Mouse (Mus musculus) adrenal gland, adult 2 months (tissue): Measurements from ENCODE around the gene Fbxo46. TPM values are rescaled to one million over a fixed set of nuclear protein-coding genes. Genes with fewer than 3 reads are reported as not detected.

ENCODE experiments used
- DNase-seq: peaks from one replicate; pipeline ENCODE4 v3.0.0; 2021
- polyA plus RNA-seq: library from polyadenylated mRNA; depleted of rRNA; stranded (reverse); fragments of >200 nt; gene quantifications from 2 replicates; pipeline ENCODE4 v1.2.3, GENCODE M21; 2012
- total RNA-seq, 2 experiments: library from RNA; stranded (reverse); gene quantifications; 2 replicates each; pipeline ENCODE4 v1.2.3; 2021

Gene Fbxo46
- total and polyA plus RNA-seq, 3 experiments: 11.9 to 13.5 (median 12.8) TPM

DNA sequence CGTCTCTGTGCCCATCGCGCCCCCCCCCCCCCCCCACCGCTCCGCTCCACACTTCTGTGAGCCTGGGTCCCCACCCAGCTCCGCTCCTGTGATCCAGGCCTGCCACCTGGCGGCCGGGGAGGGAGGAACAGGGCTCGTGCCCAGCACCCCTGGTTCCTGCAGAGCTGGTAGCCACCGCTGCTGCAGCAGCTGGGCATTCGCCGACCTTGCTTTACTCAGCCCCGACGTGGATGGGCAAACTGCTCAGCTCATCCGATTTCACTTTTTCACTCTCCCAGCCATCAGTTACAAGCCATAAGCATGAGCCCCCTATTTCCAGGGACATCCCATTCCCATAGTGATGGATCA is 26.5 kb upstream of the Fbxo46 start:
- peak; percentile 94 for DNase-seq

DNA sequence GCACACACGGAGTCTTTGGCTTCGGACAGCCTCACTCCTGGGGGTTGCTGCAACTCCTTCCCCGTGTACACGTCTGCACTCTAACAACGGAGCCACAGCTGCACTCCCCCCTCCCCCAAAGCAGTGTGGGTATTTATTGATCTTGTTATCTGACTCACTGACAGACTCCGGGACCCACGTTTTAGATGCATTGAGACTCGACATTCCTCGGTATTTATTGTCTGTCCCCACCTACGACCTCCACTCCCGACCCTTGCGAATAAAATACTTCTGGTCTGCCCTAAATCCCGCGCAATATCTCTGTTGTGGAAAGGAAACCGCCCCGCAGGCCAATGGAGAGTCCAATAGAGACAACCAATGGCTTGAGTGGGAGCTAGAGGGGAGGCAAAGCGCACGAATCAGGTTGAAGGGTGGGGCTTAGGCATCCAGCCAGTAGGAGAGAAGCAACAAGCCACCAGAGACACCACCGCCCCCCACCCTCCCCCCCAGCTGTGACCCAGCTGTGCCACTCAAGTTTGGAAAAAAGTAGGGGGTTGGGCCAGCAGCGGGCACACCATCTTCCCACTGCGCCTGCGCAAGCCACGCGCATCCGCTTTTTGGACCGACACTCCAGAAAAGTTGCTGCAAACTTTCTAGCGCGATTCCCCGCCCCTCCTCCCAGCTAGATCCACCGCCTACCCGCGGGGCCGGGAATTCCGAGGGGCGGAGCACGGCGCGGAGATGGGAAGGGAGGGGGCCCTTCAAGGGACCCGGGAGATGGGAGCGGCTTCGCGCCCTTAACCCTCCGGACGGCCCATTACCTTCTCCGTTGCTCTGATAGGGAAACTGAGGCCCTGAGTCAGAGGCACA is 25.9 kb upstream of the Fbxo46 start:
- peak; percentile 99 for DNase-seq

DNA sequence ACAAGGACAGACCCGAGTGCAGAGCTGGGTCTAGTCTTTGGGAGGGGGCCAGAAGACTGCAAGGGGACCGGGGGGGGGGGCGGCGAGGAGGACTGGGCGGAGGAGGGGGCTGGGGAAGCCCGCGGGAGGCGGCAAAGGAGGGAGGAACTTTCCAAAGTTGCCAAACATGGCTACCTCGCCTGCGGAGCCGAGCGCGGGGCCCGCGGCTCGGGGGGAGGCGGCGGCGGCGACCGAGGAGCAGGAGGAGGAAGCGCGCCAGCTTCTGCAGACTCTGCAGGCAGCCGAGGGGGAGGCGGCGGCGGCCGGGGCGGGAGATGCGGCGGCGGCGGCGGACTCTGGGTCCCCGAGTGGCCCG is 25.2 kb upstream of the Fbxo46 start, which contains the start of gene Six5:
Six5 (plus strand) TSS at position 124 of the 355 bp plus-strand sequence.
- peak; percentile 78 for DNase-seq

DNA sequence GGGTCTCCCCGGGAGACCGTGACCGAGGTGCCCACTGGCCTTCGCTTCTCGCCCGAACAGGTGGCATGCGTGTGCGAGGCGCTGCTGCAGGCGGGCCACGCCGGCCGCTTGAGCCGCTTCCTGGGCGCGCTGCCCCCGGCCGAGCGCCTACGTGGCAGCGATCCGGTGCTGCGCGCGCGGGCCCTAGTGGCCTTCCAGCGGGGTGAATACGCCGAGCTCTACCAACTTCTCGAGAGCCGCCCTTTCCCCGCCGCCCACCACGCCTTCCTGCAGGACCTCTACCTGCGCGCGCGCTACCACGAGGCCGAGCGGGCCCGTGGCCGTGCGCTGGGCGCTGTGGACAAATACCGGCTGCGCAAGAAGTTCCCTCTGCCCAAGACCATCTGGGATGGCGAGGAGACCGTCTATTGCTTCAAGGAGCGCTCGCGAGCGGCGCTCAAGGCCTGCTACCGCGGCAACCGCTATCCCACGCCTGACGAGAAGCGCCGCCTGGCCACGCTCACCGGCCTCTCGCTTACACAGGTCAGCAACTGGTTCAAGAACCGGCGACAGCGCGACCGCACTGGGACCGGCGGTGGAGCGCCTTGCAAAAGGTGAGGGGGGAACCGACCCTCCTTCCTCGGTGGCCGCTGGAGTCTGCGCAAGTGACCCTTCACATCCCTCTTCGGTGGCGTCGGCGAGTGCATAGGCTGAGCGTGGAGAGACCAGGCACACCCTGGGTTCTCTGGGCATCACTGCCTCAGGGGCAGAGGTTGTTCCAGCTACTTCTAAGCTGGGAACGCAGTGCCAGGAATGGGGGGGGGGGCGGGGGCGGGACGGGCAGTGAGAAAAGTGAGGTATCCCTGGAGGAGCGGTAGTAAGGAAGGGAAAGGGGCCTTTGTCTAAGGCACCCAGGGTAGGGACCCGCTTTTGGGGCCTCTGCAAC is 24.6 kb upstream of the Fbxo46 start:
- DNase-seq: peak; percentile 83

DNA sequence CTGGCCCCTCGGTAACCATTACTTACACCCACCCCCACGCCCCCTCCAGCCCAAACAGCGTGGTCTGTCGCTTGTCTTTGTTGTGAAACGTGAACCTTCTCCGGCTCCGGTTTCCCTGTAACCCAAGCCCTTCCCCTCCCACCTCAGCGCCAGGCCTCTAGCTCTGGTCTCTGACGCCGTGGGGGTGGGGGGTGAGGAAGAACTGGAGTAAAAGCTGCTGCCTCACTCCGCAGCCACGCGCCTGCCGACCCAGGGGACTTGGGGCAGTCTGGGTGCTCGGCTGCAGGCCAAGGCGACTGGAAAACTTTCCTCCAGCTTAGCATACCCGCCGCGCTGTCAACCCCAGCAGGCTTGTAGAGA is 23.9 kb upstream of the Fbxo46 start:
- peak; percentile 84 for DNase-seq

DNA sequence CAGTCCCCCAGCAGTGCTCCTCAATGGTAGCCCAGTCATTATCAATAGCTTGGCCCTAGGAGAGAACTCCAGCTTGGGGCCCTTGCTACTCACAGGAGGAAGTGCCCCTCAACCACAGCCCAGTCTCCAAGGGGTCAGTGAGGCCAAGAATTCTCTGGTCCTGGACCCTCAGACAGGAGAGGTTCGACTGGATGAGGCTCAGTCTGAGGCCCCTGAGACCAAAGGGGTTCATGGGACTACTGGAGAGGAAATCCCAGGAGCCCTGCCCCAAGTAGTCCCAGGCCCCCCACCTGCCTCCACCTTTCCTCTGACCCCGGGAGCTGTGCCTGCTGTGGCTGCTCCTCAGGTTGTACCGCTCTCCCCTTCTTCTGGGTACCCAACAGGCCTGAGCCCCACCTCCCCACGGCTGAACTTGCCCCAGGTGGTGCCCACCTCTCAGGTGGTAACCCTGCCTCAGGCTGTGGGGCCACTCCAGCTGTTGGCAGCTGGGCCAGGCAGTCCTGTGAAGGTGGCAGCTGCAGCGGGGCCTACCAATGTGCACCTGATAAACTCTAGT is 23.2 kb upstream of the Fbxo46 start:
- peak; percentile 17 for DNase-seq

DNA sequence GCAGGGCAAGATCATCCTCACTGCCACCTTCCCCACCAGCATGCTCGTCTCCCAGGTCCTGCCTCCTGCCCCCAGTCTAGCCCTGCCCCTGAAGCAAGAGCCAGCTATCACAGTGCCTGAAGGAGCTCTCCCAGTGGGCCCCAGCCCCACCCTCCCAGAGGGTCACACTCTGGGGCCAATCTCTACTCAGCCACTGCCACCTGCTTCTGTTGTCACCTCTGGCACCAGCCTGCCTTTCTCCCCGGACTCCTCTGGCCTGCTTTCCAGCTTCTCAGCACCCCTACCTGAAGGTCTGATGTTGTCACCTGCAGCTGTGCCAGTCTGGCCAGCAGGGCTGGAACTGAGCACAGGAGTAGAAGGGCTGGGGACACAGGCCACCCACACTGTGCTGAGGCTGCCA is 22.4 kb upstream of the Fbxo46 start:
- no peak for DNase-seq

DNA sequence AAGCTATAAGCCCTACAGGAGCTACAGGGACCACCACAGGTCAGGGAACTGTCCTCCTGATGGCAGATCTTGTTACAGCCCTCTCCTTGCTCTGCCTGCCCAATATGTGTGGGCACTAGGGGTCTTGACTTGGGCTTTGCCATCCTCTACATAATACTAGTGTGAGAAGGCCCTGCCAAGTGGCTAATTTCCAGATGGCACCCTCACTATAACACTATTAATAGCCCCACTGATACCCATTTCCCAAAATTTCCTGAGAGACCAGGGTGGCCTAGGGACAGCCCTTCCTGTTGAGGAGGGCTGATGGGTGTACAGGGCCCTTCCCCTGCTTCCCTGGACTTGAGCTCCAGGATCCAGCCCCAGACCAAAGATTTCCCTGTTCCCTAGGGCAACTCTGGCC is 21.8 kb upstream of the Fbxo46 start:
- DNase-seq: no peak

DNA sequence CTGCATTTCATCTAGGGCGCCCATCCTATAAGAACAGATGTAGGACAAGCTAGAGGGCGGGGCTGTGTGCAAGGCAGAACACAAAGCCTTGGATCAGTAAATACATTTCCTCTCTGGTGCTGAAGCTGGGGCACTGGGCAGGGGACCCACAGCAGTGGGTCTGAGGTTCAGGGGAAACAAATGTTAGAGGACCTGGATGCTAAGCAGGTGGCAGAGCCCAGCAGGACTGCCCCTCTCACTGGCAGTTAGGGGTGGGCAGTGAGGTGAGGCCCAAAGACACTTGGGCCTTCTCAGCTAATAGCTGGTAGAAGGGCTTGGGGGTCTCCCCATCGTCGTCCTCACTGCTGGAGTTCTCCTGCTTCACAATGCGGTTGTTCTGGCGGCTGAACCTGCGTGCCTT is 20.8 kb upstream of the Fbxo46 start:
- no peak for DNase-seq

DNA sequence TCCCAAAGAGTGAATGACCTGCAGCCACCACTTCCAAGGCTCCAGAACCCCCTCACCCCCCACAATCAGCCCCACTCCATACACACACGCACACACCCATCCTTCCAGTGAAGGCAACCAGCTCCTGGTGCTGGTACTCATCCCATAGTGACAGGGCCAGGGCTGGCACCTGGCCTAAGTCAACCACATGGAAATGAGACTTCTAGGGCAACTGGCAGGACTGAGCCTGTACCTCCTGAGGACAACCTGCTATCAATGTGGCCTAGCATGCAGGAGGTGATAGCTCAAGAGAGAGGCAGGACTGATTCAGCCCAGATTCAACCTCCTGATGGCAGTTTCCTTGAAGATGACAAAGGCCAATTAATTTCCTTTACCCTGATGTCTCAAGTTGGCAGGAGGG is 19.4 kb upstream of the Fbxo46 start:
- no peak for DNase-seq

DNA sequence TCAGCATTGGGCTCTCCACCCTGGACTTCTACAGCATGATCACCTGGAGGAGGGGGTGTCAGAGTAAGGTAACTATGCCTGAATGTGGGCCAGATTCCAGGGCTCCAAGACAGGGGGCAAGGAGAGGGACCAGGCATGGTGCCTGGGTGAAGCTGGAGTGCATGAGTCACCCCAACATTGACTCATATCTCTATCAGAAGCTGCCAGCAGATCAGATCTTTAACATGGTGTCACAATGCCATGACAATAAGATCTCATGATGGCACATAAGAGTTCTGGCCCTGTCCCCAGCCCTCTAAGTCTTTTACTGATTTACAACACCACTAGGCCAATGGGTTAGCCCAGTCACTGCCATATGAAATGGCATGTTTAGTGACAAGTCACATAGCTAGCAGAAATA is 15.9 kb upstream of the Fbxo46 start:
- peak; percentile 56 for DNase-seq

DNA sequence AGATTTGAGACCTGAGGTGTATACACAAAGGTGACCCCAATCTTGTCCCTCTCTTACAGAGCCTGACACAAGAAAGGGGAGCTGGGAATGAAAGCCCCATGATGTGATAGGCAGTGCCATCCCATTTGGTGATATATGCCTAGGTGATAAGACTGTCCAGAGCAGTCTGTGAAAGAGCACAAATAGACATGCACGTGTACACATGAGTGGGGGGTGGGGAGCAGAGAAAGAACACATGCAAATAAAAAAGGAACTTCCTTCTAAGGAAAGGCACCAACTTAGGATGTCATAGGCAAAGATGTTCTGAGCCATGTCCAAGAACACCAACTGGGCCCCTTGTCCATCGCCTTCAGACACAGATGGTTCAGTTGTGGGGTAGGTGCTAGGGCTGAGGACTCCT is 15.2 kb upstream of the Fbxo46 start:
- no peak for DNase-seq

DNA sequence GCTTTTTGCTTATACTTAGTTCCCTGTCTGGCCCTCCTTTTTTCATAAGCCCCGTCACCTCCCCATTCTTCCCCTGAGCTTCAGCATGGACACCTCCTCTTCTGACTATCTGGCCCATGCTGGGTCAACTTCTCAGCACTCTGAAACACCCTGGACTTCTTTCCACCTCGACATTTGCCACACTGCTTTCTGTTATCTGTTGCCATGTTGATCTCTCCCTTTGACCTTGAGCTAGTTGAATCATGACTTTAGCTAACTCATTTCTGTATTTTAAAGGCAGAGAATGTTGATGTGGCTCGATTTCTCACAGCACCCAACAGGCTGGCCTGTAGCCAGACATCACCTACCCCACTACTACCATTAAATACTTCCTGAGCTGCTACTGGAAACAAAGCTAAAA is 12.2 kb upstream of the Fbxo46 start:
- DNase-seq: peak; percentile 55

DNA sequence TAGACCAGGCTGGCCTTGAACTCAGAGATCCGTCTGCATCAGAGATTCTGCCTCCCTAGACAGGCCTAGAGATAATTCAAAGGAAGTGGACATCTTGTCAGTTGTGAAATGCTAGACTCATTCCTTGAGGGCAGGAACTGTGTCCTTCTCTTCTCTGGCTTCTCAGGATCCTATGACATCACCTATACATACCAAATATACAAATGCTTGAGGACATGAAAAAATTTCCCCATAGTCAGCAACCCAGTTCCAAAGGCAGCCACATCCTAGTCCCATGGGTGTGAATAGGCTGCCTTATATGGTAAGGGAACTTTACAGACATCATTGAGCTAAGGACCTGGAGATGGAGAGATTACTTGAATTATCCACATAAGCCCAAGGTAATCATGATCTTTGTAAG is 10.1 kb upstream of the Fbxo46 start:
- DNase-seq: no peak

DNA sequence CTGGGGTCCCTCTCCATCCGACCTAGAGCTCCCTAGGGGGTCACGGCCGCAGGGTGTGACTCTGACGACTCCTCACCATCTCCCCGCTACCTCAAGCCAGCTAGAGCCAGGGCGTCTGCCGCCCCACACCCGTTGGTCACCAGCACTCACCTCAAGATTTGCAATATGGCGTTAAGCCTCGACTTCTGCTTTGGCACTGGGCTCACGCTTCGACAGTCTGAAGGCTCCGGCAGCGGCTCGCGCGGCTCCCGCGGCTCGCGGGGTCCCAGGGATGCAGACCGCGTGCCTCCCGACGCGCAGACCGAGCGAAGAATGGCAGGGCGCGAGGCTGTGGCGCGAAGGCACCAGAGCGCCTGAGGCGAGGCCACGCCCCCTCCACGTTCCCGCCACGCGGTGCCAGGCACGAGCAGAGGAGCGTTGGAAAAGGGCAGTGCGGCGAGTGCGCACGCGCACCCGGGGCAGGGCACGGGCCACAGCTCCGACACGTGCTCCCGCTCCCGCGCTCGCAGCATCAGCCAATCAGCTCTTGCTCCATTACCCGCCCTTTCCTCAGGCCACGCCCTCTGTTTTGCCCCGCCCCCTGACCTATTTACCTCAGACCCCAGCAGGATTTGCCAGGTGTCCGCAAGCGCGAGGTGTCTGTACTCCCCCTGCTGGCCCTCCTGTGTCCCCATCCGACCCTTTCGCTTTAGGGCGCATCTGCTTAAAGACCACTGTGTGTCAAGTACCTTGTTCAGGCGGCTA is 1.5 kb upstream of the Fbxo46 start, which contains the start of gene Gm4969:
Gm4969 (minus strand) TSS at position 341 of the 744 bp plus-strand sequence.
- DNase-seq: peak; percentile 68

DNA sequence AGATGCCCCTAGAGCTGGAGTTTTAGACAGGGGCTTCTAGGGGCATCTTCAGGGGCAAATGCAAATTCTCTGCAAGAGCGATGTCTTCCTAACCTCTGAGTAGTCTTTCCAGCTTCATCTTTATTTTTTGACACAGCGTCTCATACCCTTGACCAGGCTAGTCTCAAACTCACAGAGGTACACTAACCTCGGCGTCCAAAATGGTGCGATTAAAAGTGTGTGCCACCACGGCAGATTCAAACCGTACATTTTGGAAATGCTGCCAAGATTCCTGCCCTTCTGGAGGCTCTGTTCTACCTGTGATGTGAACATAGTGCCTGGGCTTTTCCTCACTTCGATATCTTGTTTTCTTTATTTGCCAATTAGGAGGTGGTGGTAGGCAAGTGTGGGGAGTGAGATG is 576 bp upstream of the Fbxo46 start:
- DNase-seq: no peak

DNA sequence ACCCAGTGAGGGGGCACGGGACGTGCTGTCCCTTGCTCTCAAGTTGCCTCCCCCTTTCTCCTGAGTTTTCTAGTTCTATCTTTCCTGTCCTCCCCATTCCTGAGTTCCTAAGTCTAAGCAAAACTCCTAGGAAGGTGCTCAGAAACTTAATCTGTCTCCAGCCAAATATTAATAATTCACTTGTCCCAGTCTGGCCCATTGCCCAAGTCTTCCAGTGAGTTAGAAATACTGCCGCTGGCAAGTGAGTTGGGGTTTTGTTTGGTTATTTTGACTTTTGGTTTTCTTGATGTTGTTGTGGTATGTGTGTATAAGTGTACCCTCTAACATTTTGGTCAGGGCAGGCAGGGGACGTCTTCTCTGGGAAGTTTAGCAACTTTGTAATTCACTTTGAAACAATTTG is 2.0 kb downstream of the Fbxo46 start:
- DNase-seq: no peak

DNA sequence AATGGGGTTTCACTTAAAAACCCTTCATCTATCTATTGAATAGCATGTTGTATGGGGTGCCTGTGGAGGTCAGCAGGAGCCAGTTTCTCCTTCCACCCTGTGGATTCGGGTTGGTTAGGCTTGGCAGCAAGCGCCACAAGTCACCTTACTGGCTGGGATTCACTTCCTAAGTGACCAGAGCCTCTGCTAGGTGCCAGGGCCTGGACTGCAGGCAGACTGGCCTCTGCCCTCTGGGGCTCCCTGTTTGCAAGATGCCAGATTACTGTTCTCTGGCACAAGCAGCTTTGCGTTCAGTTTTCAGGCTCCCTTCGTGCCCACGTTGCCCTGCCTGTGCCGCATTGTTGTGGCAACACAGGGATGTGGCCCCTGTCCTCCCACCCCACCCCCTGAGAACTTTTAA is 5.1 kb downstream of the Fbxo46 start:
- DNase-seq: no peak

DNA sequence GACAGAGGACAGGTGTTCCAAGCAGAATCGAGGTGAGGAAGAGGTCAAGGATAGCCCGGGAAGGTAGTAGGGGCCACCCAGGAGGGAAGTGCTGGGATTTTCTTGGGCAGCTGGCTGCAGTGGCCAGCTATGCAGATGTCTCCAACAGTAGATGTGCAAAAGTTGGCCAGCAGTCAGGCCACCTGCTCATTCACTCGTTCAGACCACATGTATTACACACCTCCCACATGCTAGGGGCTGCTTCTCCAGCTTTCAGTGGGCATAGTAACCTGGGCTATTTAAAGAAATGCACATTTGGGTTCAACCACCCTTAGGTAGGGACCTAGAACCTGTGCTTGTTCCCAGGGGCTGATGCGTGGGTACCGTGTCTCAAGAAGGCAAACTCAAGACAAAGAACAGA is 8.1 kb downstream of the Fbxo46 start:
- DNase-seq: no peak

DNA sequence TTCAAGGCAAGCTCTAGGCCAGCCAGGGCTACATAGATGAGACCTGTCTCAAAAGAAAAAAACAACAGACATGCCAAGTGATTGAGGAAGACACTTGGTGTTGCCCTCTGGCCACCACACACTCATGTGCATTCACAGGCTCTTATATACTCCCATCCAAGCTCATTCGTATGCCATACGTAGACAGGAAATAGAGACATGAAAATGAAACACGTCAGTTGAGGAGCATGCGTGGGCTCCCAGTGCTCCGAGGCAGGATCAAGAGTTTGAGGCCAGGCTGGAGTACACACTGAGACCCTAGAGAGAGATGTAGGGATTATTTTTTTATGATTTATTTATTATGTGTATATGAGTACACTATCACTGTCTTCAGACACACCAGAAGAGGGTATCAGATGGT is 9.7 kb downstream of the Fbxo46 start:
- DNase-seq: no peak

DNA sequence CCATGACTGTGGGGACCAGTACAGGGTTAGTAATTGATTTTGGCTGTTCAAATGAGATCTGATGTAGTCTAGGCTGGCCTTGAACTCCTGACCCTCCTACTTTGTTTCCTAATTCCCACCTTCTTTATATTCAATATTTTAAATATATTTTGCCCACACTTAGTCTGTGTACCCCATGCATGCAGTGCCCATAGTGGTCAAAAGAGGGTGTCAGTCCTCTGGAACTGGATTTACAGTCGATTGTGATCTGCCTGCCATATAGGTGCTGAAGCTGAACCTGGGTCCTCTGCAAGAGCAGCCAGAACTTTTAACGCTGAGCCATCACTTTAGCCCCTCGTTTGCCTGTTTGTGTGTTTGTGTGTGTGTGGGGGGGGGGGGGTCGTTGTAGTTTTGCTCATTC is 11.0 kb downstream of the Fbxo46 start:
- no peak for DNase-seq

DNA sequence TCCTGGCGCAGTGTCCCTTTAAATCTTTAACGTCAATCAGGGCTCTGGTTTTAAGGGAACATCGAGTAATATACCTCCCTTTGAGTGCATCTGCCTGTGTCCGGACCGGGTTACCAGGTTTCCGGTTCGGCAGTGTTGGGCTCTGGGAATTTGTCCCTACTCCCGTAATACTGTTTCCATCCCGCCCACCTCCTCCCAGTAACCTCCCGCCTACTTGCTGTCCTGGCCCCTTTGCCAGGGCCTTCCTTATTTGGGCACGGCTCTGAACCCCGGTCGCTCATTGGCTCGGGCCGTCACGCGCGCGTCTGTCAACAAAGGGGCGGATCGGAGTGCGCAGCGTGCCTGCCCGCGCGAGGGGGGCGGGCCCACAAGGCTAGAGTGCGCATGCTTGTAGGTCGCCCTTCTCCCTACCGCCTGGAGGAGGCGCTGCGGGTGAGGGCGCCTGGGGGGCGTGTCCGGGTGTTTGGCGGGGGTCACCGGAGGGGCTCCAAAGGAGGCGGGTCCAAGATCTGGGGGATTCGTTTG is 11.7 kb downstream of the Fbxo46 start:
- DNase-seq: peak; percentile 99
